Mouse (Mus musculus): Measurements from ENCODE around the gene Tigar. TPM values are rescaled to one million over a fixed set of nuclear protein-coding genes. Genes with fewer than 3 reads are reported as not detected.

Tigar gene
- polyA plus RNA-seq, 1 experiment from 2014 or later = 7.3 TPM

- no peaks in the 10 kb centered on the region for H3K27me3 ChIP-seq (ENCODE audit: control insufficient read depth, insufficient read depth, low read length)
- no peak overlapping the region for H3K4me3 ChIP-seq (ENCODE audit: low read depth, low read length)
- no peak overlapping the region for H3K27ac ChIP-seq (ENCODE audit: low read depth, low read length)
- no peak for DNase-seq (ENCODE audit: low spot score)
- 90% methylated on average over 5 of the region's 5 CpGs for WGBS
- H3K4me2 ChIP-seq (ENCODE audit: low read depth) = no peak overlapping the region
- no peaks in the 10 kb centered on the region; the same call in 1 of the 2 replicates for H3K36me3 ChIP-seq (ENCODE audit: control insufficient read depth, insufficient read depth, low read length)
- no peak overlapping the region for H3K9ac ChIP-seq (ENCODE audit: low read length)
- no peak for ATAC-seq (ENCODE audit: insufficient read depth, low FRiP score, low TSS enrichment)
- peaks cover 6% of the 10 kb centered on the region; the same call in 1 of the 2 replicates for H3K4me1 ChIP-seq (ENCODE audit: control insufficient read depth, insufficient read depth, low read length)
- H3K9me3 ChIP-seq (ENCODE audit: control insufficient read depth, low read length) = no peaks in the 10 kb centered on the region
These were observed 3.2 kb downstream of the Tigar start for GRCm38 (mm10) chr6:127106189-127106588.

GRCm38 (mm10) chr6:127105107-127105506 is 4.2 kb downstream of the Tigar start:
- no peaks in the 10 kb centered on the region for H3K9me3 ChIP-seq (ENCODE audit: control insufficient read depth, low read length)
- DNase-seq (ENCODE audit: low spot score) = peak; percentile 64
- 69% methylated on average over 6 of the region's 6 CpGs for WGBS
- H3K9ac ChIP-seq (ENCODE audit: low read length) = no peak overlapping the region
- H3K36me3 ChIP-seq (ENCODE audit: control insufficient read depth, insufficient read depth, low read length) = no peaks in the 10 kb centered on the region; the same call in 1 of the 2 replicates
- H3K27me3 ChIP-seq (ENCODE audit: control insufficient read depth, insufficient read depth, low read length) = no peaks in the 10 kb centered on the region
- peaks cover 6% of the 10 kb centered on the region; the same call in 1 of the 2 replicates for H3K4me1 ChIP-seq (ENCODE audit: control insufficient read depth, insufficient read depth, low read length)
- H3K4me3 ChIP-seq (ENCODE audit: low read depth, low read length) = no peak overlapping the region
- no peak overlapping the region for H3K27ac ChIP-seq (ENCODE audit: low read depth, low read length)
- no peak overlapping the region for H3K4me2 ChIP-seq (ENCODE audit: low read depth)
- no peak for ATAC-seq (ENCODE audit: insufficient read depth, low FRiP score, low TSS enrichment)

GRCm38 (mm10) chr6:127104396-127105029 is 4.8 kb downstream of the Tigar start:
- ATAC-seq (ENCODE audit: insufficient read depth, low FRiP score, low TSS enrichment) (no peak), DNase-seq (ENCODE audit: low spot score) (no peak)
- peaks cover 6% of the 10 kb centered on the region; the same call in 1 of the 2 replicates for H3K4me1 ChIP-seq (ENCODE audit: control insufficient read depth, insufficient read depth, low read length)
- 85% methylated on average over 7 of the region's 7 CpGs for WGBS
- H3K36me3 ChIP-seq (ENCODE audit: control insufficient read depth, insufficient read depth, low read length) = no peaks in the 10 kb centered on the region; the same call in 1 of the 2 replicates
- no peaks in the 10 kb centered on the region for H3K9me3 ChIP-seq (ENCODE audit: control insufficient read depth, low read length)
- no peak overlapping the region for H3K27ac ChIP-seq (ENCODE audit: low read depth, low read length)
- H3K4me2 ChIP-seq (ENCODE audit: low read depth) = no peak overlapping the region
- H3K27me3 ChIP-seq (ENCODE audit: control insufficient read depth, insufficient read depth, low read length) = no peaks in the 10 kb centered on the region
- no peak overlapping the region for H3K4me3 ChIP-seq (ENCODE audit: low read depth, low read length)
- no peak overlapping the region for H3K9ac ChIP-seq (ENCODE audit: low read length)

- H3K4me1 ChIP-seq (ENCODE audit: control insufficient read depth, insufficient read depth, low read length) = peaks cover 2% of the 10 kb centered on the region; the same call in 1 of the 2 replicates
- H3K4me2 ChIP-seq (ENCODE audit: low read depth) = no peak overlapping the region
- no peaks in the 10 kb centered on the region for H3K9me3 ChIP-seq (ENCODE audit: control insufficient read depth, low read length)
- no peak overlapping the region for H3K9ac ChIP-seq (ENCODE audit: low read length)
- no peak overlapping the region for H3K4me3 ChIP-seq (ENCODE audit: low read depth, low read length)
- no peaks in the 10 kb centered on the region; the same call in 1 of the 2 replicates for H3K36me3 ChIP-seq (ENCODE audit: control insufficient read depth, insufficient read depth, low read length)
- H3K27me3 ChIP-seq (ENCODE audit: control insufficient read depth, insufficient read depth, low read length) = no peaks in the 10 kb centered on the region
- no peak overlapping the region for H3K27ac ChIP-seq (ENCODE audit: low read depth, low read length)
- WGBS = 90% methylated on average over 6 of the region's 6 CpGs
- no peak for DNase-seq (ENCODE audit: low spot score)
- no peak for ATAC-seq (ENCODE audit: insufficient read depth, low FRiP score, low TSS enrichment)
These were observed 5.7 kb downstream of the Tigar start for GRCm38 (mm10) chr6:127103506-127104275.

GRCm38 (mm10) chr6:127094565-127094964 is 14.8 kb downstream of the Tigar start:
- Histone ChIP-seq H3K4me3 (ENCODE audit: low read depth, low read length) (no peak overlapping the region), H3K9ac (ENCODE audit: low read length) (no peak overlapping the region), H3K36me3 (ENCODE audit: control insufficient read depth, insufficient read depth, low read length) (peaks cover 2% of the 10 kb centered on the region; the same call in 1 of the 2 replicates), H3K4me2 (ENCODE audit: low read depth) (no peak overlapping the region), H3K4me1 (ENCODE audit: control insufficient read depth, insufficient read depth, low read length) (no peaks in the 10 kb centered on the region), H3K27me3 (ENCODE audit: control insufficient read depth, insufficient read depth, low read length) (no peaks in the 10 kb centered on the region), H3K9me3 (ENCODE audit: control insufficient read depth, low read length) (no peaks in the 10 kb centered on the region), H3K27ac (ENCODE audit: low read depth, low read length) (no peak overlapping the region)
- 60% methylated on average over 7 of the region's 7 CpGs for WGBS
- DNase-seq (ENCODE audit: low spot score) (no peak), ATAC-seq (ENCODE audit: insufficient read depth, low FRiP score, low TSS enrichment) (no peak)

GRCm38 (mm10) chr6:127086739-127087138 is 22.6 kb downstream of the Tigar start:
- Histone ChIP-seq H3K4me1 (ENCODE audit: control insufficient read depth, insufficient read depth, low read length) (no peaks in the 10 kb centered on the region), H3K27me3 (ENCODE audit: control insufficient read depth, insufficient read depth, low read length) (no peaks in the 10 kb centered on the region), H3K27ac (ENCODE audit: low read depth, low read length) (no peak overlapping the region), H3K9ac (ENCODE audit: low read length) (no peak overlapping the region), H3K9me3 (ENCODE audit: control insufficient read depth, low read length) (no peaks in the 10 kb centered on the region), H3K4me3 (ENCODE audit: low read depth, low read length) (no peak overlapping the region), H3K4me2 (ENCODE audit: low read depth) (no peak overlapping the region), H3K36me3 (ENCODE audit: control insufficient read depth, insufficient read depth, low read length) (peaks cover 2% of the 10 kb centered on the region)
- ATAC-seq (ENCODE audit: insufficient read depth, low FRiP score, low TSS enrichment) (no peak), DNase-seq (ENCODE audit: low spot score) (no peak)
- 72% methylated on average over 4 of the region's 4 CpGs for WGBS

GRCm38 (mm10) chr6:127081820-127082219 is 27.5 kb downstream of the Tigar start:
- H3K27me3 ChIP-seq (ENCODE audit: control insufficient read depth, insufficient read depth, low read length) = peaks cover 5% of the 10 kb centered on the region
- H3K4me1 ChIP-seq (ENCODE audit: control insufficient read depth, insufficient read depth, low read length) = no peaks in the 10 kb centered on the region
- no peak for ATAC-seq (ENCODE audit: insufficient read depth, low FRiP score, low TSS enrichment)
- H3K36me3 ChIP-seq (ENCODE audit: control insufficient read depth, insufficient read depth, low read length) = no peaks in the 10 kb centered on the region
- 73% methylated on average over 6 of the region's 6 CpGs for WGBS
- H3K9me3 ChIP-seq (ENCODE audit: control insufficient read depth, low read length) = no peaks in the 10 kb centered on the region
- no peak for DNase-seq (ENCODE audit: low spot score)
- no peak overlapping the region for H3K9ac ChIP-seq (ENCODE audit: low read length)
- H3K4me3 ChIP-seq (ENCODE audit: low read depth, low read length) = no peak overlapping the region
- H3K27ac ChIP-seq (ENCODE audit: low read depth, low read length) = no peak overlapping the region
- H3K4me2 ChIP-seq (ENCODE audit: low read depth) = no peak overlapping the region

- Histone ChIP-seq H3K27me3 (ENCODE audit: control insufficient read depth, insufficient read depth, low read length) (peaks cover 5% of the 10 kb centered on the region), H3K4me2 (ENCODE audit: low read depth) (peak overlapping the region; percentile 93)
These were observed 29.3 kb downstream of the Tigar start for GRCm38 (mm10) chr6:127079867-127080731.

More at GRCm38 (mm10) chr6:127079867-127080731, 29.3 kb downstream of the Tigar start:
- H3K36me3 ChIP-seq (ENCODE audit: control insufficient read depth, insufficient read depth, low read length) = no peaks in the 10 kb centered on the region
- peak; percentile 85 for DNase-seq (ENCODE audit: low spot score)
- H3K27ac ChIP-seq (ENCODE audit: low read depth, low read length) = no peak overlapping the region
- WGBS = 1% methylated on average over 59 of the region's 59 CpGs
- H3K4me1 ChIP-seq (ENCODE audit: control insufficient read depth, insufficient read depth, low read length) = no peaks in the 10 kb centered on the region
- no peaks in the 10 kb centered on the region for H3K9me3 ChIP-seq (ENCODE audit: control insufficient read depth, low read length)
- H3K9ac ChIP-seq (ENCODE audit: low read length) = peak overlapping the region; percentile 74
- peak overlapping the region; percentile 51 for H3K4me3 ChIP-seq (ENCODE audit: low read depth, low read length)
- peak; percentile 85 for ATAC-seq (ENCODE audit: insufficient read depth, low FRiP score, low TSS enrichment)
